Mouse (Mus musculus): ENCODE data around the gene Plcb1. TPM values are rescaled to one million over a fixed set of nuclear protein-coding genes. Genes with fewer than 3 reads are reported as not detected.

The Plcb1 gene
- polyA plus RNA-seq, 1 experiment = 66.5 TPM

DNA sequence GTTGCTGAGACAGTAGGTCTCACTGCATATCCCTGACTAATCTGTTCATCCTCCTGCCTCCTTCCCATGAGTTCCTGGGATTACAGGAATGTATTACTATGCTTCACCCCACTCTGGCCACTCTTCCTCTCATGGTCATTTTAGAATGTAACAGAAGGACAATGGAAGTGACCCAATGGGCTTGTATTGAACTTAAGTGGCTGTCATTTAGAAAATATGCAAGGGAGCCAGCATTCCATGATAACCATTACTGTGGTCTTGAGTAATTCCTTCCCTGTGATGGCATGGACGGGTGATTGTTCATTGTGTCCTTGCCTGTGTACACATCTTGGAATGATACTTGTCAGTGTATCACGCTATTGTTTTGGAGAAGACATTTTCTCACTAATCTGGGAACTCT lies 668.1 kb downstream of the Plcb1 start:
- TF ChIP-seq POLR2A (IDR thresholded peaks at IDR 0.05; ENCODE audit: extremely low read depth, insufficient read depth, low read length) = no peak
- no peak for TF ChIP-seq CTCF (IDR thresholded peaks at IDR 0.05; ENCODE audit: extremely low read depth, insufficient read depth, low read length)
- no peaks in the 10 kb centered on the region for H3K4me1 ChIP-seq (ENCODE audit: control insufficient read depth, insufficient read depth, low read length)
- H3K27ac ChIP-seq (ENCODE audit: insufficient read depth, low read length) = no peak overlapping the region
- no peak overlapping the region for H3K4me3 ChIP-seq (ENCODE audit: insufficient read depth, low read length)

DNA sequence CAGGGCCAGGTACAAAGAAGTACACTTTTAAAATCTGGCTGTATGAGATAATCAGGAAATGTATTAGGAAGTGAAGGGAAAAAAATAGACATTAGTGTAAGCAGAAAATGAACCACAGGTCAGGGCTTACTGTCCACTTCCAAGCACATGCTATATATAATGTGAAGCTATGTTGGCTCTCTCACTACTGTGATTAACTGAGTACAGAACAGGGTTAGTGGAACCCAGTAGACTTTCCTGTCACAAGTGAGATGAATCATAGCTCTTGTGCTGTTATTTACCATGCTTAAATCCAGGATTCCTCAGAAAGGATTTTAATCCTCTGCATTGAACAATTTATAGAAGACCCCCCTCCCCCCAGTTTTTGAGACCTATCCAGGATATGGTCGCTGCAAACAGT lies 668.6 kb downstream of the Plcb1 start:
- no peak for TF ChIP-seq POLR2A (IDR thresholded peaks at IDR 0.05; ENCODE audit: extremely low read depth, insufficient read depth, low read length)
- TF ChIP-seq CTCF (IDR thresholded peaks at IDR 0.05; ENCODE audit: extremely low read depth, insufficient read depth, low read length) = no peak
- Histone ChIP-seq H3K4me1 (ENCODE audit: control insufficient read depth, insufficient read depth, low read length) (no peaks in the 10 kb centered on the region), H3K27ac (ENCODE audit: insufficient read depth, low read length) (no peak overlapping the region)

GRCm38 (mm10) chr2:135467895-135468294 lies 682.0 kb downstream of the Plcb1 start:
- no peak overlapping the region for H3K4me3 ChIP-seq (ENCODE audit: insufficient read depth, low read length)
- no peak overlapping the region for H3K27ac ChIP-seq (ENCODE audit: insufficient read depth, low read length)
- TF ChIP-seq CTCF (IDR thresholded peaks at IDR 0.05; ENCODE audit: extremely low read depth, insufficient read depth, low read length) (no peak), POLR2A (IDR thresholded peaks at IDR 0.05; ENCODE audit: extremely low read depth, insufficient read depth, low read length) (no peak)
- H3K4me1 ChIP-seq (ENCODE audit: control insufficient read depth, insufficient read depth, low read length) = no peaks in the 10 kb centered on the region

More for the DNA sequence above, 668.6 kb downstream of the Plcb1 start:
- no peak overlapping the region for H3K4me3 ChIP-seq (ENCODE audit: insufficient read depth, low read length)

DNA sequence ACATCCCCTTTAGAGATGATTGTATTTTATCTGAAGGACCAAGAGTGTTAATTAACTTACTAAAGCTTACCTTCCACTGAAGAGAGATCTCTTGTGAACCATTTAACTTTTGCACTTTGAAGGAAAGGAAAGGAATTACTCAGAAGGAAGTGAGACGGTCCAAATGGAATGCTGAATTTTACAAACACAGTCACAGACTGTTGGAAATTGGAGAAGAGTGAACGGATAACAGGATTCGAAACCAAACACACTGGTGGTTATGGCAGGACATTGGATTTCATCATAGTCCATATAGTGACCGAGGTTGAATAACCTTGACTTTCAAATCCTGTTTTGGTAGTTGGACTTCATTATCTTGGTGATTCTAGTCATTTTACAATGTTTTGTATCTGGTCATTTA lies 688.2 kb downstream of the Plcb1 start:
- Histone ChIP-seq H3K27ac (ENCODE audit: insufficient read depth, low read length) (no peak overlapping the region), H3K4me1 (ENCODE audit: control insufficient read depth, insufficient read depth, low read length) (no peaks in the 10 kb centered on the region), H3K4me3 (ENCODE audit: insufficient read depth, low read length) (no peak overlapping the region)
- TF ChIP-seq POLR2A (IDR thresholded peaks at IDR 0.05; ENCODE audit: extremely low read depth, insufficient read depth, low read length) = no peak

DNA sequence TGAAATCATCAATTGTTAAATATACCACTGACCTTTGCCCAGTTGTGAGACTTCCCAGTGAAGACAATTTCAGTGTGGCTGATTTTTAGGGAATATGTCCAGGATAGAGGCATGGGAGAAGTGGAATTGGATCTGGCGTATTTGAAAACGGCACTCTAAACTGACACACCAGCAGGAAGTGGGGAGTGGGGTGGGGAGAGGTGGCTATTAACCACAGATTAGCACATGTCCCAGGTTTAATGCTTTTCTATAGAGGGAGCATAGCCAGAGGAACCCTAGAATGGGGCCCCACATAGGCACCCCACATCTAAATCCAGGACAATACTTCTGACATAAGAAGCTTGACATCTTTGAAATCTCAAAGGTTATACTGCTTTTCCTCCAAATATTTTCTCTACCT lies 699.4 kb downstream of the Plcb1 start:
- H3K27ac ChIP-seq (ENCODE audit: insufficient read depth, low read length) = no peak overlapping the region
- no peaks in the 10 kb centered on the region for H3K4me1 ChIP-seq (ENCODE audit: control insufficient read depth, insufficient read depth, low read length)
- H3K4me3 ChIP-seq (ENCODE audit: insufficient read depth, low read length) = no peak overlapping the region
- TF ChIP-seq POLR2A (IDR thresholded peaks at IDR 0.05; ENCODE audit: extremely low read depth, insufficient read depth, low read length) = no peak
- TF ChIP-seq CTCF (IDR thresholded peaks at IDR 0.05; ENCODE audit: extremely low read depth, insufficient read depth, low read length) = no peak

DNA sequence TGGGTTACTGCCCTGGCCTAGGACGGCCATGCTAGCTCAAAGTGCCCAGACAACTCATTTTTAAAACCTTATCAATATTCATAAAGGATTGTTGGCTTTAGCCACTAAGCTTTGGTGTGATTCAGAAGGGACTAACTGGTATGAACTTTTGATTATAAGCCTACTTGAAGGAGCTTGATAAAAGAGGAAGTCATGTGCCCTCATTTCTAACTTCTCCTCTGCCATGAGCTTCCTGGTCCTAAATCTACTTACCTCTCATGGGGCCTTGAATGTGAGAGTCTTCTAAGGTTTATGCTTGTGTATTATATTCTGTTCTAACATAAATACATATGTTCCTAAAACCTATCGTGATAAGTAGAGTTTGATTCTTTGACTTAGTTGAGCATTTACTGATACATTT lies 702.4 kb downstream of the Plcb1 start:
- Histone ChIP-seq H3K4me1 (ENCODE audit: control insufficient read depth, insufficient read depth, low read length) (no peaks in the 10 kb centered on the region), H3K27ac (ENCODE audit: insufficient read depth, low read length) (no peak overlapping the region), H3K4me3 (ENCODE audit: insufficient read depth, low read length) (no peak overlapping the region)
- no peak for TF ChIP-seq POLR2A (IDR thresholded peaks at IDR 0.05; ENCODE audit: extremely low read depth, insufficient read depth, low read length)
- TF ChIP-seq CTCF (IDR thresholded peaks at IDR 0.05; ENCODE audit: extremely low read depth, insufficient read depth, low read length) = no peak

DNA sequence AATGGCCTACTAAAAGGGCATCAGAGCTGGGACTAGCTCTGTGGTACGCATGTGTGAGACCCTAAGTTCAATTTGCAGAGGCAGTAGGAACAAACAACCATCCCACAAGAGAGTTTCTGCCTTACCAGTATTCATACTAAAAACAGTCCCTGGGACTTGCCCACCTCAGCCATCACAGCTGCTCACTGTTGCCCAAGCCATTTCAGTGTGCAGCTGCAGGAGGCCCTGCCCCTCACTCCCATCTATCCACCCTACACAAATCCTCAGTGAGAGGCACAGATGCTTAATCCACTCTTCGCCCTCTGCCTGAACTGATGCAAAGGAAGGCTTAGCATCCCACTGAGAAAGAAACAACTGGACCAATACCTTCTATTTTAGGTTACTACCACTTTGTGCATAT lies 703.3 kb downstream of the Plcb1 start:
- Histone ChIP-seq H3K4me3 (ENCODE audit: insufficient read depth, low read length) (no peak overlapping the region), H3K27ac (ENCODE audit: insufficient read depth, low read length) (no peak overlapping the region), H3K4me1 (ENCODE audit: control insufficient read depth, insufficient read depth, low read length) (no peaks in the 10 kb centered on the region)
- no peak for TF ChIP-seq CTCF (IDR thresholded peaks at IDR 0.05; ENCODE audit: extremely low read depth, insufficient read depth, low read length)

DNA sequence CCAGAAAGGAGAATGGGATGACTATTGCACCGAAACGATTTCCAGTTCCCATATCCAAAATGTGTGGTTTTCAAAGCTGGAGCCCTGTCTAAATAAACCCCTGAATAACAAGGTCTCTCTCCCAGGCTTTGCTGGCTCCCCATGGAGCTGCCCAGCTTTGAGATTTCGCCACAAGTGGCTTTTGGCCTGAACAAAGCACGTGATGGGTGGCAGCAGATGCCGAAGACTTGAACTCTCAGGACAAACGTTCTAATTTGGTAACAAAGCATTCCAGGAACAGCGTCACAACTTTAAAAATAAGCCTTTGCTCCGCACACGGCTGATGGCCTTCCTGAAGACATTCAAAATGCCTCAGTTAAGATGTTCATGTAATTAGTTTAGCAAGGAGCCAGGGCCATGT lies 706.9 kb downstream of the Plcb1 start:
- no peak overlapping the region for H3K27ac ChIP-seq (ENCODE audit: insufficient read depth, low read length)
- no peaks in the 10 kb centered on the region for H3K4me1 ChIP-seq (ENCODE audit: control insufficient read depth, insufficient read depth, low read length)
- H3K4me3 ChIP-seq (ENCODE audit: insufficient read depth, low read length) = no peak overlapping the region
- TF ChIP-seq POLR2A (IDR thresholded peaks at IDR 0.05; ENCODE audit: extremely low read depth, insufficient read depth, low read length) (no peak), CTCF (IDR thresholded peaks at IDR 0.05; ENCODE audit: extremely low read depth, insufficient read depth, low read length) (no peak)

DNA sequence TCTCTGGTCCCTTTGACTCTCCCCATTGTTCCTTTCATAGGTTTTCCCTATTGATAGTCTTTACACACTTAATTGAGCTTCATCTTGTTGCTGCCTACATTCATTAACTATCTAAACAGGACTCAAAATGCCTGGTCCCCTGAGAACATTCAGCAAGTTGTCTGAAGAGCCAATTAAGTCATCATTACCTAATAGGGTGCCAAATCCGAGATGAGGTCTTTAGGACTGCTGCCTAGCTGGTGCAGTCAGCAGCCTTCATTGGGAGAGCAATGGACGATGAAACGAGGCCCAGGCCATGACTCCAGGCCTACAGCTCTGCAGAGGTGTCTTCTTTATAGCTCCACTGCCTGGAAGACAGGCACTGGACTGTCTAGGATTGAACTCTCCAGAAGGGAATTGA lies 710.7 kb downstream of the Plcb1 start:
- Histone ChIP-seq H3K27ac (ENCODE audit: insufficient read depth, low read length) (no peak overlapping the region), H3K4me1 (ENCODE audit: control insufficient read depth, insufficient read depth, low read length) (no peaks in the 10 kb centered on the region), H3K4me3 (ENCODE audit: insufficient read depth, low read length) (no peak overlapping the region)
- no peak for TF ChIP-seq CTCF (IDR thresholded peaks at IDR 0.05; ENCODE audit: extremely low read depth, insufficient read depth, low read length)
- no peak for TF ChIP-seq POLR2A (IDR thresholded peaks at IDR 0.05; ENCODE audit: extremely low read depth, insufficient read depth, low read length)

GRCm38 (mm10) chr2:135497251-135497650 lies 711.4 kb downstream of the Plcb1 start:
- TF ChIP-seq CTCF (IDR thresholded peaks at IDR 0.05; ENCODE audit: extremely low read depth, insufficient read depth, low read length) = no peak
- no peak for TF ChIP-seq POLR2A (IDR thresholded peaks at IDR 0.05; ENCODE audit: extremely low read depth, insufficient read depth, low read length)
- Histone ChIP-seq H3K4me1 (ENCODE audit: control insufficient read depth, insufficient read depth, low read length) (no peaks in the 10 kb centered on the region), H3K4me3 (ENCODE audit: insufficient read depth, low read length) (no peak overlapping the region), H3K27ac (ENCODE audit: insufficient read depth, low read length) (no peak overlapping the region)

DNA sequence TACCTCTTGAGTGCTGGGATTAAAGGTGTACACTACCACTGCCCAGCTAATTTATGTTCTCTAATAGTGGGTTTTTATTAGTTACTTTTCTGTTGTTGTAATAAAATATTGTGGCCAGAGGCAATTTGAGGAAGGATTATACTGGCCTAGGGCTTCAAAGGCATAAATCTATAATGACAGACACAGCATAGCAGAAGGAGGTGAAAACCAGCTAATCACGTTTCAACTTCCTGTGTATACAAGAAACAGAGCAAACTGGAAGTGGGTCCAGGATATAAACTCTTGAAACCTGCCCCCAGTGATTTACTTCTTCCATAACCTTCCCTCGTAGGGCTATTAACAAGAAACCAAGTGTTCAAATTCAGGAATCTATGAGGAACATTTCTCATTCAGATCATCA lies 715.0 kb downstream of the Plcb1 start:
- no peak for TF ChIP-seq CTCF (IDR thresholded peaks at IDR 0.05; ENCODE audit: extremely low read depth, insufficient read depth, low read length)
- no peak for TF ChIP-seq POLR2A (IDR thresholded peaks at IDR 0.05; ENCODE audit: extremely low read depth, insufficient read depth, low read length)
- no peaks in the 10 kb centered on the region for H3K4me1 ChIP-seq (ENCODE audit: control insufficient read depth, insufficient read depth, low read length)
- H3K27ac ChIP-seq (ENCODE audit: insufficient read depth, low read length) = no peak overlapping the region
- no peak overlapping the region for H3K4me3 ChIP-seq (ENCODE audit: insufficient read depth, low read length)
